Mouse (Mus musculus) layer of hippocampus, adult 9-11 months (tissue): Measurements from ENCODE around the gene Rbfox1.

Experiments
- DNase-seq: peaks from one replicate; pipeline ENCODE4 v3.0.0; 2022

The Rbfox1 gene

GRCm38 (mm10) chr16:7097951-7098710, 1213.0 kb downstream of the Rbfox1 start:
- no peak for DNase-seq

DNA sequence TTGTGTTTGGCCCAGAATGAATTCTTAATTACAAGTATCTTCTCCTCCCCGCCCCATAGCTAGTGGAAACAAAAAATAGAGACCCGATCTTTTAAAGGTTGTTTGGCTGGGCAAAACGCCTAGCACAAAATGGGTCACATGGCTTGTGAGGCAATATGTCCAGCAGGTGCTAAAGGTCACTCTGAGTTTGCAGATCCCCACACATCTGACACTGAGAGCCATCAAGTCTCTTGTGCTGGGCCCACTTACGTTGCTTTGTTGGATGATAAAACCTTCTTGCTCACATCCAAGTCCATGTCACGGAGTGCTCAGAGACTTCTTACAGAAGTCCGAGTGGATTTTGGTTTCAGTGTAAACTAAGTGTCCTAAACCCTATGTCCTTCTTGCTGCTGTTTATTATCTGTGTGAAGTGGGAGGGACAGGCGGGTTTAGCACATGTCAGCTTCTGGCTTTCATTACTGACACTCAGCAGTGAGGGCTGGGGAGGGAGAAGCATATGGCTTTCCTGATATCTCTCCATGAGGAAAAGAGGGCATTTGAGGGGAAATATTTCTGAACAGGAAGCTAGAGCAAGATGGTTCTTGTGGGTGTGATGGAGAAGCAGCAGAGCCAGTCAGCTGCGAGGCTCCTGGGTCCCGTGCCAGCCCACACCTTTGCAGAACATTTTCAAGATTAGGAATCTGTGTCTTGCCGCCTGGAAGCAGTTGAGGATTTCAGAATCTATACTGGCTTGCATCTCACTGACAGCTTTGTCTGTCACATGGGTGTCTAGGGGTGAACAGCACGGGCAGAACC, 1214.5 kb downstream of the Rbfox1 start:
- DNase-seq = peak; percentile 81

- peak; percentile 25 for DNase-seq
These were observed 1217.3 kb downstream of the Rbfox1 start for GRCm38 (mm10) chr16:7102486-7102885.

- no peak for DNase-seq
These were observed 1218.1 kb downstream of the Rbfox1 start for GRCm38 (mm10) chr16:7103301-7103700.

GRCm38 (mm10) chr16:7106450-7107015, 1221.4 kb downstream of the Rbfox1 start:
- DNase-seq = no peak

DNA sequence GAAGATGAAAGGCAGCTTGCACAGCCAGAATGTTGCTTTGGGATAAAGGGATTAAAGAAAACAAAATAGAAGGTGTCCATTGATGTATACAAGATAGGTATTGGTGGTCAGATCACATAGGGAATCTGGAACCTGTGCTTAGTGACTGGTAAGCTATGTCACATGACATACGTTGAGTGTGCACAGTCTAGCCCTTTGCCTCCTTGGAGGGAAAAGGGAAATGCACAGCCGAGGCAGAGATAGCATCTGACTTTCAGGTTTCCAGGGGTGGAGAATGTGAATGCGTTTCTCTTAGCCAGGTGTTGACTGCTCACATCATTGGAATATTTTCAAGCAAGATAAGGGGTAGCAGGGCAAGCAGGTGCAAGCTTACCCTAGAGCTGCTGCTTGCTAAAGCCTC, 1230.8 kb downstream of the Rbfox1 start:
- no peak for DNase-seq

DNA sequence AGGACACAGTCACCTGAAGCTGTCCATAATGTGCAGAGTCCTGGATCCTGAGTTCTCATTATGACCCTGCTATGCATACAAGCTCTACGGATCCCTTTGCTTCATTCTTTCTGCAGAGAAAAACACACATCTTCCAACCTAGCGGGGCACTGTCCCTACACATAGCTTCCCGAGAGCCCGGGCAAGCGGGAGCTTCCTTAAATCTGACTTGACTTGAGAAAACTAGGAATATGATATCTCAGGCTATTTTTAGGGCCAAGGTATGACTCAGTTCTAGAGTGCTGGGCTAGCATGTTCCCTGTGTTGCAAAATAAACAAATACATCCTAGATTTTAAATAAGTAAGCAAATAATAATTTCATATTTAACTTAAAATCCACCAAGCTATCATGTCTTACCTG, 1244.4 kb downstream of the Rbfox1 start:
- no peak for DNase-seq

DNA sequence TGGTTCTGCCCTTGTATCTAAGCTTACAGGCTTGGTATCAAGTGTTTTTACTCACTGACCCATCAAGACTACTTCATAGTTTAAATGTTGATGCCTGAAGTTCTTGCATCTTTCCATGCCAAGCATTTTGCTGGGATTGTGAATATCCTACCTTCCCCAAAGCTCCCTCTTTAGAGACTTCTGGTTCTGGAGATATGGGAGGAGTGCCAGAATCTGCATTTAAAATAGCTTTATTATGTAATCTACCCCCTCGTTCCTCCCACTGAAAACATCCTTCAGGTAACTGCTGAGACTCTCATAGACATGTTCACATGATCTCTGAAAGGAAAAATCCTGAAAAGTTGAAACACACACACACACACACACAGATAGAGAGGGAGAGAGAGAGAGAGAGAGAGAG, 1247.3 kb downstream of the Rbfox1 start:
- DNase-seq = no peak

DNA sequence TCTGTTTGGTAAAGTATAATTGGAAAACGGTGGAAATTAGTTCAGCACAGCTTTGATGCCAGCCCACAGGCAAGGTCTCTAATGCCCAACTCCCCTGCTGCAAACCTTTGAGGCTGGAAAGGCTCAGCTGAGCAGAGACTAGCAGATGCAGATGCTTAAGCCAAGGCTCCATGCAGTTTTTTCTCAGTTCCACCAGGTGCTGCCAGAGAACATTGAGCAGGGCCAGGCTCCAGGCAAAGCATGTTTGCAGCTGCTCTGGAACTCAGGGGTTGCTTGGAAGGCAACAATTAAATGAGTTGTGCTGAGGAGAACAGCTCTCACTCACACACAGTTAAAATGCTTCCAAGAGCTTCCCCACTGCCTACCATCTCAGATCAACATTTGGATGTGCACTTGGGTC, 1251.8 kb downstream of the Rbfox1 start:
- DNase-seq = peak; percentile 40

GRCm38 (mm10) chr16:7139480-7139879, 1254.3 kb downstream of the Rbfox1 start:
- DNase-seq = no peak

DNA sequence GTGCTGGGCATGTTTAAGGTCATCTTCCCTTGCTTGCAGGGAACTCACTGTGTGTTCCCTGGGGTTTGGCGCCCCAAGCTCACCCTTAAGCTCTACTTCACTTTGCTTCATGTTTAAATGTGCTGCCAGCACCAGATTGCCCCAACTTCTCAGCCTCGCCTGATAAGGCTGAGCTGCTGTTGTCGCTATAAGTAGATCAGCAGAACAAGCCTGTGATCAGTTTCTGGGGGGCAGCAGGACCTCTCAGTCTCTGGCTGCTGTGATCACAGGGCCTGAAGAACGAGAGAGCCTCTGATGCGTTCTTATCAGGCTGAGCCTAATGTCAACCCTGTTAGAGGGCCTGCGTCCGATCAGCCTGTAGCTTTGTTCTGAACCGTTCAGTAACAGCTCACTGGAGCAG, 1255.8 kb downstream of the Rbfox1 start:
- peak; percentile 46 for DNase-seq

DNA sequence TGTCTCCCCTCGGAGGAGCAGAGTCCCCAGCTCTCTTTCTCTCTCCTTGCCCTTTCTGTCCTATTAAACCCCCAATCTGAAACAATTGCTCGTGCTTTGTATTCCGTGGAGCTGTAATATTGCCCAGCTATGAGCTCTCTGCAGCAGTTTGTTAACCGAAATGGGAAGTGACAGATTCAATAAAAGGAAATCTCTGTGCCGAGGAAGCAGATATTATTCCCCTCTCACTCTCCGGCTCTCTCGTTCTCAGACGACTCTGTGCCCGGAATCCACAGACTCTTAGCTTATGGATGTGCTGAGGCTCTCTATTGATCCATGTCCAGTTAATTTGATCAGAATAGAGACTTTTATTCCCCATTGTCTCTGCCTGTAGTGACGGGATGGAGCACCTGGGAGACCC, 1260.3 kb downstream of the Rbfox1 start:
- DNase-seq = no peak

GRCm38 (mm10) chr16:7146454-7146853, 1261.3 kb downstream of the Rbfox1 start:
- DNase-seq = no peak

DNA sequence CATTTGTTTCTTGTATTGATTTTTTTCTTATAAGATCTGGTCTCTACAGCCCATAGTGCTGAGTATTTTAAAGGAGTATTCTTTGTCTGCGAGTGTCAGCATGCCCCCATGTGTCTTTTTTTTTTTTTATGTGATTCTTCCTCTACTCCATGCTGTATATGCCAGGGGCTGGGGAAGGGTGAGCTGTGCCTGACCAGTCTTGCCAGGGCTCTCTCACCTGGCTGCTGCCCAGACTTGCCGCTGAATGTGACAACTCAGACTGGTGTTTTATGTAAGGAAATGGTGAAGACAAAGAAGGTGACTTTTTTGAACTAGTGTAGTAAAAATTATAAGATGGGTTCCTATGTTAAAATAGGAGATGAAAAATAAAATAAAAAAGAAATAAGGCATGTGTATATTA, 1262.7 kb downstream of the Rbfox1 start:
- no peak for DNase-seq

- no peak for DNase-seq
These were observed 1264.1 kb downstream of the Rbfox1 start for GRCm38 (mm10) chr16:7149106-7149899.

- DNase-seq = peak; percentile 65
These were observed 1265.1 kb downstream of the Rbfox1 start for GRCm38 (mm10) chr16:7150201-7150791.

DNA sequence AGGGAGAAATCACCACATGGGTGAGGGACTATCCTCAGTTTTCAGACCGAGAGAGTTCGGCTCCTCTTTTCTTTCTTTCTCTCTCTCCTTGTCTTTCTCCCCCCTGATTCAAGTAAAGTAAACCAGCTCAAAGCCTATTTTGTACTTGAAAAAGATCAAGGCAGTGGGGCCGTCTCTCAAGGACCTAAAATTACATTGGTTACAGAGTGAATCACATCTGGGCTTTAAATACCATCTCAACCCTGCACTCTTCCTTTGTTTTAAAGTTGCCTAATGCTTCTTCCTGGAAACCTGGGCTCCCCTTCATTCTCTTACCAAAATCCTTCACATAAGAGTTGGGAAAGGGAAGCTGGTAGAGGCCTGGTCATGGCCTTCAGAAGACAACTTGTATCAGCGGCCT, 1267.2 kb downstream of the Rbfox1 start:
- no peak for DNase-seq

GRCm38 (mm10) chr16:7154671-7155070, 1269.5 kb downstream of the Rbfox1 start:
- no peak for DNase-seq

GRCm38 (mm10) chr16:7158856-7159826, 1274.0 kb downstream of the Rbfox1 start:
- no peak for DNase-seq

GRCm38 (mm10) chr16:7159827-7160217, 1274.7 kb downstream of the Rbfox1 start:
- no peak for DNase-seq

DNA sequence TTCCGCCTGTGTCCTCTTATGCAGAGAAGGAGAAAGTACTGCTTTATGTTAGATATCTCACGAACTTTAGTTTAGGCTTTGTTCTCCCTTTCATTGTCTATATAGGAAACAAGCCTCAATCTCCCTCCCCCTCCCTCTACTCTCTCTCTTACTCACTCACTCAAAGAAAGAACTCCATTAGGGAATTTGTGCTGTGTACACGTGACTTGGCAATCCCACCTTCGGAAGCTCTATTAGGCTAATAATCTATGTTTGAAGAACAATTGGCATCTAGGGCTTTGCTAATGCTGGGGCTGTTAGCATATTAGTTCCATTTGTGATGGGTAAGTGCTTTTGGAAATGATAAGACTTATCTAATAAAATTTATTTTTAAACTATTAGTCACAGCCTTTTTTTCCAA, 1277.0 kb downstream of the Rbfox1 start:
- DNase-seq = no peak

GRCm38 (mm10) chr16:7163688-7164087, 1278.5 kb downstream of the Rbfox1 start:
- DNase-seq = no peak
